10 mouse cellular contexts compared by ENCODE assay signal in the genomic region with DNA sequence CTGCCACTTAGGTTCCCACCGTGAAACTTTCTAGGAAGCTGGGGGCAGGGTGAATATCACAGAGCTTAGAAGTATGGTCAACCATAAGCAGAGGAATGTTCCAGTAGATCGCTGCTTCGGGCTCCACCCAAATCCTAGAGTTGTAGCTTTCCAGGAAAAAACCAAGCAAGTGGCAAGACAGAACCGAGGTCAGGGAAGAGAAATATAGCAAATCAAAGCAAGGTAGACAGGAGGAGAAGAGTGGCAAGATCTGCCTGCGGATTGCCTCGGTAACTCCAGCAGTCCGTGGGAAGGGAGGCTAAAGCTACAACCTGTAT. TPM values are rescaled to one million over a fixed set of nuclear protein-coding genes. Genes with fewer than 3 reads are reported as not detected.
DNase-seq lines count a peak whose midpoint lies in the region; ATAC-seq and TF ChIP-seq lines count a peak whose summit lies in the region.
"Had no signal": no experiment of that assay in that cellular context is flagged by ENCODE, and none has a peak within 500 bp of the region (broad histone marks: within the 10 kb centered on the region; RNA-seq: fewer than 3 reads in every experiment).

No protein-coding gene starts in this region.

- 63% methylated on average over 7 of the region's 7 CpGs for WGBS in heart, embryonic 15.5 days
- 20% methylated on average over 7 of the region's 7 CpGs for WGBS in spleen, adult 2 months
- WGBS in limb, embryonic 14.5 days, result 78% methylated on average over 7 of the region's 7 CpGs
- WGBS in forebrain, embryonic 12.5 days, result 89% methylated on average over 7 of the region's 7 CpGs

- no peak for TF ChIP-seq CTCF in spleen, adult 2 months (IDR thresholded peaks at IDR 0.05; ENCODE audit: extremely low read depth, insufficient read depth, insufficient read length, insufficient replicate concordance)

- H3K4me2 ChIP-seq in heart, embryonic 15.5 days, result peak overlapping the region; percentile 64
- H3K4me2 ChIP-seq in limb, embryonic 14.5 days (replicated peaks; ENCODE audit: low read depth, low read length, severe bottlenecking), result peak overlapping the region; percentile 36; the same call in 1 of the 2 replicates
- H3K4me2 ChIP-seq in forebrain, embryonic 12.5 days, result no peak overlapping the region

- H3K27ac ChIP-seq in heart, embryonic 15.5 days, result no peak overlapping the region
- H3K27ac ChIP-seq in spleen, adult 2 months (ENCODE audit: insufficient read depth, low read length), result 0 out of 2 replicates have a peak overlapping the region, but pooled peaks have one; percentile 17
- no peak overlapping the region for H3K27ac ChIP-seq in limb, embryonic 14.5 days (replicated peaks; ENCODE audit: low read depth, low read length)
- no peak overlapping the region for H3K27ac ChIP-seq in forebrain, embryonic 12.5 days

- no peak for ATAC-seq in heart, embryonic 15.5 days (replicated peaks; ENCODE audit: insufficient number of reproducible peaks, insufficient read depth, low FRiP score, low read depth)
- no peak for ATAC-seq in limb, embryonic 14.5 days (ENCODE audit: low FRiP score, low read depth)
- no peak for ATAC-seq in forebrain, embryonic 12.5 days (ENCODE audit: low FRiP score)

- peak overlapping the region; percentile 42 for H3K4me3 ChIP-seq in heart, embryonic 15.5 days
- peak overlapping the region; percentile 89 for H3K4me3 ChIP-seq in spleen, adult 2 months (ENCODE audit: extremely low read depth, insufficient read depth, insufficient read length)
- H3K4me3 ChIP-seq in limb, embryonic 14.5 days (replicated peaks; ENCODE audit: low read length), result no peak overlapping the region
- H3K4me3 ChIP-seq in forebrain, embryonic 12.5 days (replicated peaks), result no peak overlapping the region

- 0 out of 2 replicates have a peak overlapping the region, but pooled peaks have one; percentile 33 for H3K9ac ChIP-seq in heart, embryonic 15.5 days
- H3K9ac ChIP-seq in limb, embryonic 14.5 days (ENCODE audit: low read depth, low read length, severe bottlenecking), result peak overlapping the region; percentile 17; the same call in 1 of the 2 replicates
- no peak overlapping the region for H3K9ac ChIP-seq in forebrain, embryonic 12.5 days

- no peaks in the 10 kb centered on the region for H3K27me3 ChIP-seq in heart, embryonic 15.5 days
- H3K27me3 ChIP-seq in spleen, adult 2 months (ENCODE audit: control insufficient read depth, insufficient read depth, low read length), result no peaks in the 10 kb centered on the region
- H3K27me3 ChIP-seq in limb, embryonic 14.5 days (ENCODE audit: control insufficient read depth, insufficient read depth, low read length), result no peaks in the 10 kb centered on the region
- 0 out of 2 replicates have a peak, but pooled peaks cover 3% of the 10 kb centered on the region for H3K27me3 ChIP-seq in forebrain, embryonic 12.5 days

- peaks cover 30% of the 10 kb centered on the region for H3K4me1 ChIP-seq in heart, embryonic 15.5 days (replicated peaks)
- H3K4me1 ChIP-seq in spleen, adult 2 months (ENCODE audit: control insufficient read depth, insufficient read depth, insufficient read length), result peaks cover 3% of the 10 kb centered on the region; the same call in 1 of the 2 replicates
- H3K4me1 ChIP-seq in limb, embryonic 14.5 days (ENCODE audit: control insufficient read depth, insufficient read depth, low read length), result peaks cover 6% of the 10 kb centered on the region
- no peaks in the 10 kb centered on the region for H3K4me1 ChIP-seq in forebrain, embryonic 12.5 days

- H3K36me3 ChIP-seq in heart, embryonic 15.5 days, result no peaks in the 10 kb centered on the region
- H3K36me3 ChIP-seq in spleen, adult 2 months (ENCODE audit: control insufficient read depth, insufficient read depth, low read length), result peaks cover 15% of the 10 kb centered on the region
- H3K36me3 ChIP-seq in limb, embryonic 14.5 days (ENCODE audit: control insufficient read depth, insufficient read depth, low read length), result no peaks in the 10 kb centered on the region
- no peaks in the 10 kb centered on the region for H3K36me3 ChIP-seq in forebrain, embryonic 12.5 days (replicated peaks)

- no peak for DNase-seq in heart, adult 9 months (ENCODE audit: low spot score in 2 of 2)
- no peak for DNase-seq in spleen, adult 2 months (ENCODE audit: low read depth in 1 of 2, low spot score in 2 of 2)
- no peak for DNase-seq in spleen, postnatal 36 days (ENCODE audit: low spot score in 2 of 2)
- DNase-seq in limb, embryonic 14.5 days (ENCODE audit: low spot score), result no peak
- DNase-seq in frontal cortex, adult 2 months (ENCODE audit: extremely low spot score in 1 of 2, low spot score in 1 of 2), result no peak
- DNase-seq in cerebellum, adult 8-10 months, result no peak
- DNase-seq: cerebellum, adult 9-10 months; kidney, adult 9 months had no signal

- no peak for TF ChIP-seq POLR2A in spleen, adult 2 months (IDR thresholded peaks at IDR 0.05; ENCODE audit: low read depth, low read length)
- no peak for TF ChIP-seq POLR2A in limb, embryonic 14.5 days (IDR thresholded peaks at IDR 0.05; ENCODE audit: borderline replicate concordance, extremely low read depth, insufficient read depth, insufficient read length)

- H3K9me3 ChIP-seq in heart, embryonic 15.5 days (replicated peaks), result no peaks in the 10 kb centered on the region
- H3K9me3 ChIP-seq in limb, embryonic 14.5 days (ENCODE audit: control insufficient read depth, low read length), result no peaks in the 10 kb centered on the region
- no peaks in the 10 kb centered on the region for H3K9me3 ChIP-seq in forebrain, embryonic 12.5 days

RNA-seq across cellular contexts. Expression of a gene that starts 0.7 kb away (rescaled TPM):
- polyA plus RNA-seq in heart, embryonic 15.5 days (2015; fragmentation: Nextera tagmentation; extraction: Ambion mirVana), result 4.0 and 5.5 TPM in 2 replicates
- 15.4 and 18.5 TPM in 2 replicates for polyA plus RNA-seq in spleen, adult 2 months (2012; rRNA removed)
- 3.2 and 3.5 TPM in 2 replicates for polyA plus RNA-seq in limb, embryonic 14.5 days (2012; rRNA removed)
- polyA plus RNA-seq in limb, embryonic 14.5 days (2014; fragmentation: Nextera tagmentation; extraction: Ambion mirVana), result 4.6 and 5.3 TPM in 2 replicates
- polyA plus RNA-seq in frontal cortex, adult 2 months (2012; rRNA removed), result 0.56 and 0.74 TPM in 2 replicates
- 0.56 and 1.5 TPM in 2 replicates for polyA plus RNA-seq in forebrain, embryonic 12.5 days (2016; fragmentation: Nextera tagmentation; extraction: Ambion mirVana)

RNA-seq across cellular contexts. Expression of a gene that starts 59.2 kb away (rescaled TPM):
- 8.3 and 8.7 TPM in 2 replicates for polyA plus RNA-seq in heart, embryonic 15.5 days (2015; fragmentation: Nextera tagmentation; extraction: Ambion mirVana)
- polyA plus RNA-seq in spleen, adult 2 months (2012; rRNA removed), result 0.40 and 0.60 TPM in 2 replicates
- polyA plus RNA-seq in limb, embryonic 14.5 days (2012; rRNA removed), result 4.4 and 4.7 TPM in 2 replicates
- 1.9 and 2.8 TPM in 2 replicates for polyA plus RNA-seq in limb, embryonic 14.5 days (2014; fragmentation: Nextera tagmentation; extraction: Ambion mirVana)
- 3.8 and 4.2 TPM in 2 replicates for polyA plus RNA-seq in frontal cortex, adult 2 months (2012; rRNA removed)
- polyA plus RNA-seq in forebrain, embryonic 12.5 days (2016; fragmentation: Nextera tagmentation; extraction: Ambion mirVana), result 1.4 and 1.5 TPM in 2 replicates

Comparison
In these comparisons a context has a peak if more than half of its experiments do, and no peak if none do; other contexts are left out.
1. H3K4me3 ChIP-seq: peak in heart, embryonic 15.5 days (single experiment) and spleen, adult 2 months (single experiment); none in limb, embryonic 14.5 days (single experiment) and forebrain, embryonic 12.5 days (single experiment).